Comparison of ENCODE assay signal across 13 mouse cellular contexts in the genomic region with DNA sequence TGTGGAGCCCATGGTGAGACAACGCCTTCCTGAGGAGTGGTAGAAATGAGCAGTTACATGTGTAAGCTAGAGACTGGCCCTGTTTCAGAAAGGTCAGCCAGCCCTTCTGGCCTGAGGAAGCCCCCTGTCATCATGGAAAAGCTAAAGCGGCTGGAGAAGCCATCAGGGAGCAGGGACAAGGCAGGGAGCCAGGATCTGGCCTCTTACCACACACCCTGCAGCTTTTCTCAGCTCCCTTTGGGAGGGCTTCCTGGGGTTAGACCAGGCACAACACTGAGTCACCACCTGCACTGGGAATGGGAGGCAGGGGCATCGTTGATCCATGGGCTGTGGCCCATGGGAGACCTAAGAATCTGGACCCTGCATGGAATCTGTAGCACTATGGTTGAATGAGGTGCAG. TPM values are rescaled to one million over a fixed set of nuclear protein-coding genes. Genes with fewer than 3 reads are reported as not detected.
DNase-seq lines count a peak whose midpoint lies in the region; ATAC-seq and TF ChIP-seq lines count a peak whose summit lies in the region.
"Had no signal": no experiment of that assay in that cellular context is flagged by ENCODE, and none has a peak within 500 bp of the region (broad histone marks: within the 10 kb centered on the region; RNA-seq: fewer than 3 reads in every experiment).

No protein-coding gene starts in this region.

- H3K36me3 ChIP-seq in kidney, embryonic 16.5 days (ENCODE audit: insufficient read depth, low read length), result no peaks in the 10 kb centered on the region
- H3K36me3 ChIP-seq in forebrain, embryonic 13.5 days (ENCODE audit: poor library complexity, severe bottlenecking), result no peaks in the 10 kb centered on the region

- ATAC-seq in kidney, embryonic 16.5 days (ENCODE audit: low FRiP score, low TSS enrichment), result no peak
- ATAC-seq in forebrain, embryonic 13.5 days, result no peak
- ATAC-seq: activated CD4-positive, CD25-positive, alpha-beta regulatory T cell, adult 4 months; CD4-positive, CD25-positive, alpha-beta regulatory T cell, adult 4 months had no signal

- 42% methylated on average over 3 of the region's 3 CpGs for WGBS in kidney, embryonic 16.5 days
- 55% methylated on average over 3 of the region's 3 CpGs for WGBS in forebrain, embryonic 13.5 days

- H3K4me1 ChIP-seq in kidney, embryonic 16.5 days (ENCODE audit: insufficient read depth, low read length), result no peaks in the 10 kb centered on the region
- no peaks in the 10 kb centered on the region for H3K4me1 ChIP-seq in forebrain, embryonic 13.5 days

- H3K4me2 ChIP-seq in kidney, embryonic 16.5 days (replicated peaks; ENCODE audit: low read depth, low read length), result no peak overlapping the region
- no peak overlapping the region for H3K4me2 ChIP-seq in forebrain, embryonic 13.5 days

- H3K27me3 ChIP-seq in kidney, embryonic 16.5 days (ENCODE audit: insufficient read depth, low read length), result no peaks in the 10 kb centered on the region
- no peaks in the 10 kb centered on the region for H3K27me3 ChIP-seq in forebrain, embryonic 13.5 days

- H3K9ac ChIP-seq in kidney, embryonic 16.5 days (replicated peaks; ENCODE audit: low read length), result no peak overlapping the region
- no peak overlapping the region for H3K9ac ChIP-seq in forebrain, embryonic 13.5 days

- intact Hi-C loops in gastrocnemius, adult 2 months (cut with DNase I), result no loop called here

- no peaks in the 10 kb centered on the region for H3K9me3 ChIP-seq in kidney, embryonic 16.5 days (ENCODE audit: low read length)
- no peaks in the 10 kb centered on the region for H3K9me3 ChIP-seq in forebrain, embryonic 13.5 days (replicated peaks)

- DNase-seq in kidney, postnatal 14 days, result peak; percentile 34
- DNase-seq in gastrocnemius, adult 2 months, result peak; percentile 77
- DNase-seq in heart, adult 8-10 months (ENCODE audit: low spot score), result peak; percentile 71
- DNase-seq in lung, postnatal 36 days, result peak; percentile 12
- DNase-seq in retina, embryonic 14.5 days (ENCODE audit: low spot score), result no peak
- DNase-seq: cerebellum, postnatal 25 days; kidney, postnatal 36 days; right cerebral cortex, postnatal 25 days; thymus, postnatal 36 days had no signal

- no peak for TF ChIP-seq CTCF in gastrocnemius, adult 2 months (IDR thresholded peaks at IDR 0.05)

- no peak overlapping the region for H3K4me3 ChIP-seq in kidney, embryonic 16.5 days (ENCODE audit: low read length)
- no peak overlapping the region for H3K4me3 ChIP-seq in gastrocnemius, adult 2 months
- no peak overlapping the region for H3K4me3 ChIP-seq in forebrain, embryonic 13.5 days

- no peak overlapping the region for H3K27ac ChIP-seq in kidney, embryonic 16.5 days (ENCODE audit: low read length)
- 0 out of 2 replicates have a peak overlapping the region, but pooled peaks have one; percentile 24 for H3K27ac ChIP-seq in gastrocnemius, adult 2 months
- no peak overlapping the region for H3K27ac ChIP-seq in forebrain, embryonic 13.5 days

RNA-seq across cellular contexts. Expression of gene Hrh2, which starts 11.5 kb away (rescaled TPM):
- polyA plus RNA-seq in kidney, embryonic 16.5 days (2015; fragmentation: Nextera tagmentation; extraction: Ambion mirVana), result 0.06 TPM in 1 of 2 replicates, not detected in the other
- under 1 TPM; 0.11 to 0.15 TPM for total RNA-seq in gastrocnemius, adult 2 months (2021)
- total RNA-seq in heart, adult 8-10 months (2022), result under 1 TPM; 0.60 to 0.75 (median 0.64) TPM
- polyA plus RNA-seq in forebrain, embryonic 13.5 days (2015; fragmentation: Nextera tagmentation; extraction: Ambion mirVana), result 0.08 and 0.19 TPM in 2 replicates
